Mouse (Mus musculus) heart, adult 11 months (tissue): ENCODE measurements around the gene Alg9.

ENCODE experiments used
- DNase-seq: peaks from one replicate; pipeline ENCODE4 v3.0.0; 2022

Gene Alg9

GRCm38 (mm10) chr9:50761520-50762243 lies 13.1 kb upstream of the Alg9 start:
- no peak for DNase-seq

- no peak for DNase-seq
Measured at GRCm38 (mm10) chr9:50763331-50763730, 11.5 kb upstream of the Alg9 start.

GRCm38 (mm10) chr9:50767531-50768106 lies 7.2 kb upstream of the Alg9 start:
- no peak for DNase-seq

GRCm38 (mm10) chr9:50768107-50769002 lies 6.5 kb upstream of the Alg9 start, which contains the start of gene Fdxacb1:
Gene Fdxacb1, plus strand, starts transcription at chr9:50768236.
- DNase-seq, result peak; percentile 100

- DNase-seq, result peak; percentile 95
Measured at GRCm38 (mm10) chr9:50770011-50770410, 4.8 kb upstream of the Alg9 start.

- DNase-seq, result no peak
Measured at GRCm38 (mm10) chr9:50774026-50774462, 775 bp upstream of the Alg9 start.

GRCm38 (mm10) chr9:50775662-50776126 lies 875 bp downstream of the Alg9 start:
- DNase-seq, result no peak

- no peak for DNase-seq
Measured at GRCm38 (mm10) chr9:50776162-50776760, 1.4 kb downstream of the Alg9 start.

GRCm38 (mm10) chr9:50782155-50782554 lies 7.3 kb downstream of the Alg9 start:
- no peak for DNase-seq

- DNase-seq, result peak; percentile 79
Measured at GRCm38 (mm10) chr9:50795266-50795665, 20.4 kb downstream of the Alg9 start.

GRCm38 (mm10) chr9:50796776-50797175 lies 22.0 kb downstream of the Alg9 start:
- no peak for DNase-seq

GRCm38 (mm10) chr9:50797641-50798040 lies 22.8 kb downstream of the Alg9 start:
- no peak for DNase-seq

GRCm38 (mm10) chr9:50798368-50798767 lies 23.5 kb downstream of the Alg9 start:
- DNase-seq, result no peak

GRCm38 (mm10) chr9:50800985-50801384 lies 26.2 kb downstream of the Alg9 start:
- DNase-seq, result peak; percentile 81

GRCm38 (mm10) chr9:50803055-50803671 lies 28.3 kb downstream of the Alg9 start:
- DNase-seq, result peak; percentile 90

GRCm38 (mm10) chr9:50808471-50808870 lies 33.7 kb downstream of the Alg9 start:
- DNase-seq, result no peak

GRCm38 (mm10) chr9:50809146-50809545 lies 34.3 kb downstream of the Alg9 start:
- peak; percentile 83 for DNase-seq

- peak; percentile 34 for DNase-seq
Measured at GRCm38 (mm10) chr9:50811187-50811586, 36.4 kb downstream of the Alg9 start.

- DNase-seq, result no peak
Measured at GRCm38 (mm10) chr9:50811746-50812145, 36.9 kb downstream of the Alg9 start.

GRCm38 (mm10) chr9:50813796-50814195 lies 39.0 kb downstream of the Alg9 start:
- no peak for DNase-seq

GRCm38 (mm10) chr9:50815666-50816065 lies 40.8 kb downstream of the Alg9 start:
- peak; percentile 29 for DNase-seq

- peak; percentile 29 for DNase-seq
Measured at GRCm38 (mm10) chr9:50816512-50816911, 41.7 kb downstream of the Alg9 start.
